Mouse (Mus musculus): ENCODE results near the gene Ciita. TPM values are rescaled to one million over a fixed set of nuclear protein-coding genes. Genes with fewer than 3 reads are reported as not detected.

Gene Ciita
- polyA plus RNA-seq, 1 experiment from 2014 or later: 0.26 TPM

DNA sequence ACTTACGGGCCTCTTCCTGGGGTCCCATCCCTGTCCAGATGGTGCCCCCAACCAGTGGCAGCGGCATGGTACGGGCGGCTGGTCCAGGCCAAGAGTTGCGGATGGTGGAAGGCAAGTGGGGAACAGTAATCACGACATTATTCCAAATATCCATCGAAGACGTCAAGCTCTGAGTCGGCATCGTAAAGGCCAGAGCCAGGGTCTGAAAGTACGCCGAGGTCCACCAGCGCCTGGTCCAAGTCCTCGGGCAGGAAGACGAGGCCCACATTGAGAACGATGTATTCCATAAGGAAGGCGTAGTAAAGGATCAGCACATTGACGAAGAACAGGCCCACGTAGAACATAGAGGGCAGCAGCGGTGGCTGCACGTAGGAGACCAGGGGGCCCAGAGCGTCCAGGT lies 62.4 kb downstream of the Ciita start:
- H3K4me1 ChIP-seq: peaks cover 50% of the 10 kb centered on the region
- no peaks in the 10 kb centered on the region; the same call in 1 of the 2 replicates for H3K36me3 ChIP-seq
- 5% methylated on average over 22 of the region's 22 CpGs for WGBS
- no peaks in the 10 kb centered on the region for H3K27me3 ChIP-seq
- ATAC-seq (ENCODE audit: insufficient number of reproducible peaks, low FRiP score, low TSS enrichment, low read depth): 0 out of 2 replicates have a peak, but pooled peaks have one; percentile 1
- peak overlapping the region; percentile 92 for H3K4me3 ChIP-seq
- no peaks in the 10 kb centered on the region for H3K9me3 ChIP-seq
- peak overlapping the region; percentile 91 for H3K4me2 ChIP-seq
- peak overlapping the region; percentile 92 for H3K27ac ChIP-seq
- H3K9ac ChIP-seq: peak overlapping the region; percentile 79

GRCm38 (mm10) chr16:10542698-10543365 lies 63.0 kb downstream of the Ciita start, which contains the start of gene Dexi:
Gene Dexi, minus strand, starts transcription at chr16:10543054.
- WGBS: under 1% methylated on average over 58 of the region's 61 CpGs
- Histone ChIP-seq H3K36me3 (no peaks in the 10 kb centered on the region), H3K9ac (peak within 1 kb of the TSS; percentile 79), H3K9me3 (no peaks in the 10 kb centered on the region), H3K4me3 (peak within 1 kb of the TSS; percentile 92), H3K4me1 (peaks cover 50% of the 10 kb centered on the region), H3K27ac (peak within 1 kb of the TSS; percentile 92), H3K27me3 (no peaks in the 10 kb centered on the region), H3K4me2 (peak within 1 kb of the TSS; percentile 91)
- peak; percentile 93 for ATAC-seq (ENCODE audit: insufficient number of reproducible peaks, low FRiP score, low TSS enrichment, low read depth)

DNA sequence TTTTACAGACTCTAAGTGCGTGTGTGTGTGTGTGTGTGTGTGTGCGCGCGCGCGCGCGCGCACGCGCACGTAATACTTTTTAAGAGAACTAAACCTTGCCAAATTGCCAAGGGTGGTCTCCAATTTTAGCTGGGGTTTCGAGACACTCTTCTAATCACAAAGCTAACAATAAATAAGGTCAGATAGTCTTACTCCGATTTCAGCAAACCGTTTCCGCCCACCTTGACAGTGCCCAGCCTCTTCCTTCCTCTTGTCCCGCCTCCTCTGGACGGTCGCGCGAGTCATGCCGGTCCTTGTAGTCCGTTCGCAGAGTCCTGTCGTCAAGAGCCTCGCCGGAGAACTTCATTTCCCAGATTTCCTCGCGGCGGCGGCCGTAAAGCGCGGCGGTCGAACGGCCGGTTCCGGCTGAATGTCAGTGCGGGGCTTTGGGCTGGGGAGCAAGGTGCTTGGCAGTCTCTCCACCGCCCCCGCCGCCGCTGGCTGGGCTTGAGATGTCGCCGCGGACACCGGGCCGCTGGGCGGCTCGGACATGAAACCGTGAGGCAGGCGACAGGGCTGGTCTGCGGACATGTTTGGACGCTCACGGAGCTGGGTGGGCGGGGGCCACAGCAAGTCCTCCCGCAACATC lies 65.2 kb downstream of the Ciita start, which contains the start of gene Clec16a:
Gene Clec16a (plus strand): TSS at position 345 of the 628 bp plus-strand sequence.
- under 1% methylated on average over 58 of the region's 58 CpGs for WGBS
- Histone ChIP-seq H3K27ac (peak within 1 kb of the TSS; percentile 79), H3K4me2 (peak within 1 kb of the TSS; percentile 84), H3K4me1 (peaks cover 31% of the 10 kb centered on the region), H3K36me3 (0 out of 2 replicates have a peak, but pooled peaks cover 7% of the 10 kb centered on the region), H3K9ac (peak within 1 kb of the TSS; percentile 77), H3K27me3 (no peaks in the 10 kb centered on the region), H3K9me3 (no peaks in the 10 kb centered on the region), H3K4me3 (peak within 1 kb of the TSS; percentile 96)
- ATAC-seq (ENCODE audit: insufficient number of reproducible peaks, low FRiP score, low TSS enrichment, low read depth): peak; percentile 87

DNA sequence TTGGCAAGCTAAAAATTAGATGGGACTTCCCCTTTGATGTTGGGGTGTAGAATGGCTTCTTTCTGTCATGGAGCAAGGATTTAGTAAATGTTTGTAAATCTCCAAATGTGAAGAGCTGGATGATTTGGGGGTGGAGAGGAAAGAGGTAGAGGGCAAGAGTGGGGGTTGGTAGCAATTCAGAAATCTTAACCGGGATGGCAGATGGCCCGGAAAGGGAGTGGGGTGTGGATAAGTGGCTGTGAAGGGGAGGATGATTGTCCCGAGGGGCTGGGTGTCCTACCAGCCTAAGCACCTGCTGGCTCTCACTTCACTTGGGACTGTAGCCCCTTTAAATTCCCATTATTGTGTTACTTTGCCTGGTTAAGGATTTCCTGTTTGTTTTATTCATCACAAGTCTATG lies 67.0 kb downstream of the Ciita start:
- Histone ChIP-seq H3K4me1 (peaks cover 14% of the 10 kb centered on the region), H3K9ac (no peak overlapping the region), H3K27ac (no peak overlapping the region), H3K4me2 (no peak overlapping the region), H3K36me3 (0 out of 2 replicates have a peak, but pooled peaks cover 7% of the 10 kb centered on the region), H3K4me3 (no peak overlapping the region), H3K9me3 (no peaks in the 10 kb centered on the region), H3K27me3 (no peaks in the 10 kb centered on the region)
- 61% methylated on average over 3 of the region's 3 CpGs for WGBS
- ATAC-seq (ENCODE audit: insufficient number of reproducible peaks, low FRiP score, low TSS enrichment, low read depth): no peak

GRCm38 (mm10) chr16:10548938-10549337 lies 69.1 kb downstream of the Ciita start:
- Histone ChIP-seq H3K27me3 (no peaks in the 10 kb centered on the region), H3K36me3 (0 out of 2 replicates have a peak, but pooled peaks cover 7% of the 10 kb centered on the region), H3K4me2 (no peak overlapping the region), H3K9me3 (no peaks in the 10 kb centered on the region), H3K9ac (no peak overlapping the region), H3K27ac (no peak overlapping the region), H3K4me1 (peaks cover 10% of the 10 kb centered on the region), H3K4me3 (no peak overlapping the region)
- WGBS: 73% methylated on average over 3 of the region's 3 CpGs
- ATAC-seq (ENCODE audit: insufficient number of reproducible peaks, low FRiP score, low TSS enrichment, low read depth): no peak

DNA sequence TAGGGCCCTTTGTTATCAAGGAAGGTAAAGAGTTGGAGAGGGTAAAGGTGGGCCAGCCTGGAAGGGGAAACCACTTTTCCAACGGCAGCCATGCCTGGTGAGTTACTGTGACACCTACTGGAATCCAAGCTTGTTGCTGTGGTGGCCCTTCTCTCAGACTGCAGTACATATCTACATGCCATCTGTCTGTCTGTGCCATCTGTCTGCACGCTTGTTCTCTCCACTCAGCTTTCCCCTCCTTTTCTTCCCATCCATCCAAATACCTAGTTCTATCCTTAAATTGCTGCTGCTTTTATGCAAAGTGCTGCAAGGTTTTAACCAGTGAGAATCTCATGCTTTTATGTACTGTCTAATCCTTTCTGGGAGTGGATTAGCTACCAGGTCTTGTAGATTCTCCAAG lies 69.7 kb downstream of the Ciita start:
- Histone ChIP-seq H3K36me3 (0 out of 2 replicates have a peak, but pooled peaks cover 7% of the 10 kb centered on the region), H3K9me3 (no peaks in the 10 kb centered on the region), H3K9ac (no peak overlapping the region), H3K4me2 (no peak overlapping the region), H3K27ac (no peak overlapping the region), H3K4me3 (no peak overlapping the region), H3K4me1 (peaks cover 10% of the 10 kb centered on the region), H3K27me3 (no peaks in the 10 kb centered on the region)
- ATAC-seq (ENCODE audit: insufficient number of reproducible peaks, low FRiP score, low TSS enrichment, low read depth): no peak
- 92% methylated on average over 2 of the region's 2 CpGs for WGBS

DNA sequence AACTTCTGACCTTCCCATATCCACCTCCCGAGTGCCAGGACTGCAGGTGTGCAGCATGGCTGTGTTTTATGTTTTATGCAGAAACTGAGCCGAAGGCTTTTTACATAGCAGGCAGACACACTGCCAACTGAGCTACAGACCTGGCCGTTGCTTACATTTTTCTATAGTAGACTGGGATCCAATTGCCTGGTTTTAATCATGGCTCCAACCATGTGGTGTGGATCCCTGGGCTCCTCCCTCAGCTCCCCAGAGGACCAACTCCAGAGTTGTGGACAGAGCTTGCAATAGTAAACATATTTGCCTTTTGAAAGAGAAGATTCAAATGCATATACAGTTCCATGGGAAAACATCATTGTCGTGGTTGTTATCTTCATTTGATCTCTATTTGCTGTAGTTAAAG lies 71.7 kb downstream of the Ciita start:
- 53% methylated on average over 4 of the region's 4 CpGs for WGBS
- no peak for ATAC-seq (ENCODE audit: insufficient number of reproducible peaks, low FRiP score, low TSS enrichment, low read depth)
- H3K27ac ChIP-seq: no peak overlapping the region
- no peak overlapping the region for H3K4me2 ChIP-seq
- 0 out of 2 replicates have a peak, but pooled peaks cover 7% of the 10 kb centered on the region for H3K36me3 ChIP-seq
- H3K9me3 ChIP-seq: no peaks in the 10 kb centered on the region
- no peaks in the 10 kb centered on the region for H3K27me3 ChIP-seq
- H3K9ac ChIP-seq: no peak overlapping the region
- H3K4me3 ChIP-seq: no peak overlapping the region
- H3K4me1 ChIP-seq: peaks cover under 1% of the 10 kb centered on the region; the same call in 1 of the 2 replicates

- no peak for ATAC-seq (ENCODE audit: insufficient number of reproducible peaks, low FRiP score, low TSS enrichment, low read depth)
- whole genome bisulfite sequencing: 92% methylated on average over 2 of the region's 2 CpGs
These were observed 74.0 kb downstream of the Ciita start for GRCm38 (mm10) chr16:10553858-10554257.

DNA sequence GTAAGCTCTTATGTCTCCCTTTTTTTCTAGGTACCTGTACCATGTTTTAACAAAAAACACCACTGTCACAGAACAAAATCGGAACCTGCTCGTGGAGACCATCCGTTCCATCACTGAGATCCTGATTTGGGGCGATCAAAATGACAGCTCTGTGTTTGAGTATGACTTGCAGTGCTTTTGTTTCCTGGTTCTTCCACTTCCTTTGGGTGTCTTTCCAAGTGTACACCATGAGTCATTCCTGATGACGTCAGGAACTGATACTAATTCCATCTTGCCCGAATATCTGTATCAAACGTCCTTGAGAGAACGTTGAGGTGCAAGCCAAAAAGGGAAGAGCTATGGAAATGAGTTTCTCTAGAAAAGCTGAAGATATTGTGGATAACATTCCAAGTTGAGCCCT lies 80.1 kb downstream of the Ciita start:
- H3K9ac ChIP-seq: no peak overlapping the region
- no peak overlapping the region for H3K27ac ChIP-seq
- H3K27me3 ChIP-seq: no peaks in the 10 kb centered on the region
- ATAC-seq (ENCODE audit: insufficient number of reproducible peaks, low FRiP score, low TSS enrichment, low read depth): no peak
- peaks cover 27% of the 10 kb centered on the region for H3K36me3 ChIP-seq
- H3K4me2 ChIP-seq: no peak overlapping the region
- H3K4me3 ChIP-seq: no peak overlapping the region
- H3K9me3 ChIP-seq: no peaks in the 10 kb centered on the region
- H3K4me1 ChIP-seq: no peaks in the 10 kb centered on the region
- WGBS: 87% methylated on average over 8 of the region's 8 CpGs

More at GRCm38 (mm10) chr16:10553858-10554257, 74.0 kb downstream of the Ciita start:
- Histone ChIP-seq H3K27ac (no peak overlapping the region), H3K4me1 (no peaks in the 10 kb centered on the region), H3K4me2 (no peak overlapping the region), H3K9ac (no peak overlapping the region), H3K27me3 (no peaks in the 10 kb centered on the region), H3K36me3 (0 out of 2 replicates have a peak, but pooled peaks cover 4% of the 10 kb centered on the region), H3K9me3 (no peaks in the 10 kb centered on the region), H3K4me3 (no peak overlapping the region)

DNA sequence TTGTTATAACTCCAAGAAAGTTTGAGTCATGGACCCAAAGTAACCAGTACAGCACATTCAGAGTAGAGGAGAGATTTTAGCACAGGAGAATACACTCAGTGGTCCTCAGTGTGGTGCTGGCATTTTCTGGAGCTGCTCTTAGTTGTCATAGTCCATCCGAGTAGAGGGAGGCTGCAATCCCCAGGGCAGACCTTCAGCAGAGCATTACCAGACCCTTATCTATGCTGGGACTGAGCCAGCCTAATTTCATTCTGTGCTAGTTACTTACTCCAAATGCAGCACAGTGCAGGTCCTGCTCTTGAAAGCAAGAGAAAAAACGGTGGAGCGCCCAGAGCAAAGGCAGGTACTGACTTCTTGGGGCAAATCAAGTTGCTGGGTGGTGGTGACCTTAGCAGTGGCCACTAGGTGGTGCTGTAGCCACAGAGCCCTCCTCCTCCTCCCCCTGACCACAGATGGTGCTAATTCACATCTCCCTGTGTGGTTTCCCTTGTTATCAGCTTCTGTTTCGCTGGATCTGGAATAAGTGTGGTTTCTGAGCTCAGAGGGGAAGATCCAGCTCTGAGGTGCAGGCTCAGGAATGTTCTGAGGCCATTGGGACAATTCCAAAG lies 85.5 kb downstream of the Ciita start:
- Histone ChIP-seq H3K27ac (no peak overlapping the region), H3K4me3 (no peak overlapping the region), H3K9me3 (no peaks in the 10 kb centered on the region), H3K27me3 (no peaks in the 10 kb centered on the region), H3K9ac (no peak overlapping the region), H3K4me1 (peaks cover 7% of the 10 kb centered on the region; the same call in 1 of the 2 replicates), H3K36me3 (peaks cover 41% of the 10 kb centered on the region), H3K4me2 (no peak overlapping the region)
- peak; percentile 42; the same call in 1 of the 2 replicates for ATAC-seq (ENCODE audit: insufficient number of reproducible peaks, low FRiP score, low TSS enrichment, low read depth)
- 36% methylated on average over 4 of the region's 4 CpGs for WGBS

DNA sequence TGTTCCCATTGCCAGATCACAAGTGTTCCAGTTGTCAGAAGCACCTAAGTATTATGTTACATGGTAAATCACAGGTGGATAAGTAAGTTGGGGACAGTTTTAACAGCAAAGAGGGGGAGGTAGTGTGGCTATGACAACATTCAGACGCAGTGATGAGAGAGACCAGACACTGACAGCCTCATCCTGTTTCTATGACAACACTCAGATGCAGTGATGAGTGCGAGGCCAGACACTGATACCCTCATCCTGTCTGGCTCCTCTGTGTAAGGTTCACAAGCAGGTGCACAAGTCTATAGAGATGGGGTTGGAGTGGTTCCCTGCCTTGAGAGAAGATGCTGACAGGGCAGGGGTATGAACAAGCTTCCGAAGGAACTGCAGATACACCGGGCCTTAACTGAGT lies 87.3 kb downstream of the Ciita start:
- peaks cover 31% of the 10 kb centered on the region; the same call in 1 of the 2 replicates for H3K36me3 ChIP-seq
- 94% methylated on average over 4 of the region's 4 CpGs for WGBS
- H3K4me2 ChIP-seq: no peak overlapping the region
- H3K9me3 ChIP-seq: no peaks in the 10 kb centered on the region
- H3K4me1 ChIP-seq: peaks cover 7% of the 10 kb centered on the region; the same call in 1 of the 2 replicates
- H3K9ac ChIP-seq: no peak overlapping the region
- H3K4me3 ChIP-seq: no peak overlapping the region
- no peak overlapping the region for H3K27ac ChIP-seq
- ATAC-seq (ENCODE audit: insufficient number of reproducible peaks, low FRiP score, low TSS enrichment, low read depth): no peak
- H3K27me3 ChIP-seq: no peaks in the 10 kb centered on the region

Data from limb, embryonic 15.5 days (tissue).